Mouse (Mus musculus): ENCODE measurements around the gene Rab34. TPM values are rescaled to one million over a fixed set of nuclear protein-coding genes. Genes with fewer than 3 reads are reported as not detected.

The Rab34 gene
- polyA plus RNA-seq, 1 experiment, result 4.5 TPM

GRCm38 (mm10) chr11:78164604-78164923 lies 23.7 kb upstream of the Rab34 start:
- H3K27me3 ChIP-seq (replicated peaks), result peaks cover 52% of the 10 kb centered on the region
- no peak for TF ChIP-seq GATA1 (IDR thresholded peaks at IDR 0.05; ENCODE audit: borderline replicate concordance, low read length)
- no peak for TF ChIP-seq FLI1 (IDR thresholded peaks at IDR 0.05; ENCODE audit: low read length)
- peaks cover 41% of the 10 kb centered on the region for H3K36me3 ChIP-seq (replicated peaks; ENCODE audit: low read length)
- H3K4me3 ChIP-seq (replicated peaks), result peak overlapping the region; percentile 96
- H3K4me1 ChIP-seq, result peaks cover 80% of the 10 kb centered on the region
- H3K9me3 ChIP-seq, result no peaks in the 10 kb centered on the region

GRCm38 (mm10) chr11:78164924-78165760 lies 23.1 kb upstream of the Rab34 start, which contains the start of gene Traf4:
Gene Traf4 (minus strand): TSS chr11:78165589.
- Histone ChIP-seq H3K4me3 (replicated peaks) (peak within 1 kb of the TSS; percentile 96), H3K36me3 (replicated peaks; ENCODE audit: low read length) (peaks cover 35% of the 10 kb centered on the region), H3K4me1 (peaks cover 77% of the 10 kb centered on the region), H3K27me3 (replicated peaks) (peaks cover 52% of the 10 kb centered on the region), H3K9me3 (no peaks in the 10 kb centered on the region)
- no peak for TF ChIP-seq FLI1 (IDR thresholded peaks at IDR 0.05; ENCODE audit: low read length)
- TF ChIP-seq GATA1 (IDR thresholded peaks at IDR 0.05; ENCODE audit: borderline replicate concordance, low read length), result no peak

GRCm38 (mm10) chr11:78165761-78166109 lies 22.5 kb upstream of the Rab34 start:
- Histone ChIP-seq H3K4me3 (replicated peaks) (peak overlapping the region; percentile 96), H3K36me3 (replicated peaks; ENCODE audit: low read length) (peaks cover 33% of the 10 kb centered on the region), H3K27me3 (replicated peaks) (peaks cover 50% of the 10 kb centered on the region), H3K9me3 (no peaks in the 10 kb centered on the region), H3K4me1 (peaks cover 78% of the 10 kb centered on the region)
- TF ChIP-seq GATA1 (IDR thresholded peaks at IDR 0.05; ENCODE audit: borderline replicate concordance, low read length) (no peak), FLI1 (IDR thresholded peaks at IDR 0.05; ENCODE audit: low read length) (no peak)

- no peak for TF ChIP-seq GATA1 (IDR thresholded peaks at IDR 0.05; ENCODE audit: borderline replicate concordance, low read length)
- TF ChIP-seq FLI1 (IDR thresholded peaks at IDR 0.05; ENCODE audit: low read length), result no peak
- Histone ChIP-seq H3K27me3 (replicated peaks) (peaks cover 49% of the 10 kb centered on the region), H3K9me3 (no peaks in the 10 kb centered on the region), H3K4me1 (peaks cover 74% of the 10 kb centered on the region), H3K36me3 (replicated peaks; ENCODE audit: low read length) (peaks cover 33% of the 10 kb centered on the region), H3K4me3 (replicated peaks) (peak overlapping the region; percentile 96)
These were observed 22.1 kb upstream of the Rab34 start for GRCm38 (mm10) chr11:78166161-78166560.

- no peak overlapping the region for H3K4me3 ChIP-seq (replicated peaks)
- H3K36me3 ChIP-seq (replicated peaks; ENCODE audit: low read length), result peaks cover 31% of the 10 kb centered on the region
- peaks cover 72% of the 10 kb centered on the region for H3K4me1 ChIP-seq
- peaks cover 47% of the 10 kb centered on the region for H3K27me3 ChIP-seq (replicated peaks)
- TF ChIP-seq GATA1 (IDR thresholded peaks at IDR 0.05; ENCODE audit: borderline replicate concordance, low read length) (no peak), FLI1 (IDR thresholded peaks at IDR 0.05; ENCODE audit: low read length) (no peak)
- H3K9me3 ChIP-seq, result no peaks in the 10 kb centered on the region
These were observed 21.6 kb upstream of the Rab34 start for GRCm38 (mm10) chr11:78166640-78167039.

- peaks cover 33% of the 10 kb centered on the region for H3K36me3 ChIP-seq (replicated peaks; ENCODE audit: low read length)
- H3K9me3 ChIP-seq, result no peaks in the 10 kb centered on the region
- H3K4me1 ChIP-seq, result peaks cover 73% of the 10 kb centered on the region
- TF ChIP-seq FLI1 (IDR thresholded peaks at IDR 0.05; ENCODE audit: low read length) (no peak), GATA1 (IDR thresholded peaks at IDR 0.05; ENCODE audit: borderline replicate concordance, low read length) (no peak)
- H3K4me3 ChIP-seq (replicated peaks), result peak overlapping the region; percentile 8
- H3K27me3 ChIP-seq (replicated peaks), result peaks cover 40% of the 10 kb centered on the region
These were observed 20.8 kb upstream of the Rab34 start for GRCm38 (mm10) chr11:78167257-78167959.

GRCm38 (mm10) chr11:78168541-78169468 lies 19.4 kb upstream of the Rab34 start:
- Histone ChIP-seq H3K27me3 (replicated peaks) (peaks cover 27% of the 10 kb centered on the region), H3K9me3 (no peaks in the 10 kb centered on the region), H3K36me3 (replicated peaks; ENCODE audit: low read length) (peaks cover 32% of the 10 kb centered on the region), H3K4me1 (peaks cover 59% of the 10 kb centered on the region), H3K4me3 (replicated peaks) (peak overlapping the region; percentile 19)
- no peak for TF ChIP-seq GATA1 (IDR thresholded peaks at IDR 0.05; ENCODE audit: borderline replicate concordance, low read length)
- no peak for TF ChIP-seq FLI1 (IDR thresholded peaks at IDR 0.05; ENCODE audit: low read length)

GRCm38 (mm10) chr11:78170306-78170705 lies 17.9 kb upstream of the Rab34 start:
- H3K4me1 ChIP-seq, result peaks cover 44% of the 10 kb centered on the region
- peaks cover 12% of the 10 kb centered on the region for H3K27me3 ChIP-seq (replicated peaks)
- peaks cover 32% of the 10 kb centered on the region for H3K36me3 ChIP-seq (replicated peaks; ENCODE audit: low read length)
- TF ChIP-seq FLI1 (IDR thresholded peaks at IDR 0.05; ENCODE audit: low read length), result no peak
- no peak for TF ChIP-seq GATA1 (IDR thresholded peaks at IDR 0.05; ENCODE audit: borderline replicate concordance, low read length)
- H3K9me3 ChIP-seq, result no peaks in the 10 kb centered on the region
- H3K4me3 ChIP-seq (replicated peaks), result no peak overlapping the region

GRCm38 (mm10) chr11:78171328-78171727 lies 16.9 kb upstream of the Rab34 start:
- H3K9me3 ChIP-seq, result no peaks in the 10 kb centered on the region
- TF ChIP-seq FLI1 (IDR thresholded peaks at IDR 0.05; ENCODE audit: low read length), result no peak
- TF ChIP-seq GATA1 (IDR thresholded peaks at IDR 0.05; ENCODE audit: borderline replicate concordance, low read length), result no peak
- H3K4me3 ChIP-seq (replicated peaks), result no peak overlapping the region
- peaks cover 39% of the 10 kb centered on the region for H3K4me1 ChIP-seq
- peaks cover 32% of the 10 kb centered on the region for H3K36me3 ChIP-seq (replicated peaks; ENCODE audit: low read length)
- peaks cover 12% of the 10 kb centered on the region for H3K27me3 ChIP-seq (replicated peaks)

Data from megakaryocyte, embryonic 14.5 days (primary cell).